Mouse (Mus musculus): Measurements from ENCODE around the gene Dnajb4. TPM values are rescaled to one million over a fixed set of nuclear protein-coding genes. Genes with fewer than 3 reads are reported as not detected.

The Dnajb4 gene
- total and polyA plus RNA-seq, 3 experiments, result 10.7 to 14.6 TPM; not detected in 1

DNA sequence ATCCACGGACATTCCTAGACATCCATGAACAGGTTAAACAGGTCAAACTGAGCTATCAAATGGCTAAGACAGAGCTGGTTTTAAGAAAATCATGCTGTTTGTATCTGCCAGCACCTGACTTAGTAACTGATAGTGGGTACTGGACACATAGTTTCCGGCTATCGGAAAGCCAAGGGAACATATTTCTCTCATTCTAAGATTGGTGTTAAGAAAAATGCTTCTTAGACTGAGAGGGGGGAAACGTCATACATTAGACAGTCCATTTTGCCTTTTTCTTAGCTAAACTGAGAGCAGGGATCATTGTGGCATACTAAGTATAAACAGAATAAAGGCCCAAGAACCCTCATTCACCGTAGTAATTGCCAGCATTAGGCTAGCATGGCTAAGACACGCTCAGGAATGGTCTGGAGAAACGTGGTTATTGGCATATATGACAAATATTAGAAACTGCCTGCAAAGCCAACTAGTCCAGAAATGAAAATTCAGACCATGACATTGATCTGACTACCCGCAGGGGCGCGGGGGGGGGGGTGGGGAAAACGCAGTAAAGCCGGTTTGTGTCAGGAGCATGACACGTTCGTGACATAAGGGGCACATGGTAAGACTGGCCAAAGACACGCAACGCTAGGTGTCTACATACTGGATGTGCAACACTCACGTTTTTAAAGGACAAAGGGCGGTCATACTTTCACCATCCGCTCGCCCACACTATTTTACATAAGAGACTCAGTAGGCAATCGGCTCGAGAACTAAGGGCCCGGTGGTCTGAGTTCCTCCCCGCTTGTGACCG, 730 bp downstream of the Dnajb4 start (continued):
- TF ChIP-seq MEF2A (IDR thresholded peaks at IDR 0.05; ENCODE audit: extremely low read depth, insufficient replicate concordance, low read depth, low read length, poor library complexity, severe bottlenecking) (no peak), MYB (IDR thresholded peaks at IDR 0.05; ENCODE audit: low read depth, low read length) (no peak), E2F4 (IDR thresholded peaks at IDR 0.05; ENCODE audit: borderline replicate concordance, low read depth, low read length) (no peak), HCFC1 (IDR thresholded peaks at IDR 0.05; ENCODE audit: low read depth, low read length) (no peak), JUND (IDR thresholded peaks at IDR 0.05; ENCODE audit: low read depth, low read length) (no peak), ZKSCAN1 (IDR thresholded peaks at IDR 0.05; ENCODE audit: low read depth, low read length) (no peak), TBP (IDR thresholded peaks at IDR 0.05; ENCODE audit: low read depth, low read length) (peak; percentile 34; the same call in 1 of the 2 replicates), RCOR1 (IDR thresholded peaks at IDR 0.05; ENCODE audit: low read depth, low read length) (0 out of 2 replicates have a peak, but pooled peaks have one; percentile 13), BHLHE40 (IDR thresholded peaks at IDR 0.05; ENCODE audit: borderline replicate concordance, low read depth, low read length) (peak; percentile 71; the same call in 1 of the 2 replicates), CTCF (IDR thresholded peaks at IDR 0.05 in 2 of 3, conservative IDR thresholded peaks at IDR 0.05 in 1 of 3; ENCODE audit: control insufficient read depth in 1 of 3, insufficient read depth in 1 of 3, low read depth in 2 of 3, low read length in 3 of 3, poor library complexity in 1 of 3, severe bottlenecking in 1 of 3) (no peak), MAFK (IDR thresholded peaks at IDR 0.05; ENCODE audit: borderline replicate concordance, low read depth, low read length) (no peak), ZC3H11A (IDR thresholded peaks at IDR 0.05; ENCODE audit: low read depth, low read length) (no peak)

DNA sequence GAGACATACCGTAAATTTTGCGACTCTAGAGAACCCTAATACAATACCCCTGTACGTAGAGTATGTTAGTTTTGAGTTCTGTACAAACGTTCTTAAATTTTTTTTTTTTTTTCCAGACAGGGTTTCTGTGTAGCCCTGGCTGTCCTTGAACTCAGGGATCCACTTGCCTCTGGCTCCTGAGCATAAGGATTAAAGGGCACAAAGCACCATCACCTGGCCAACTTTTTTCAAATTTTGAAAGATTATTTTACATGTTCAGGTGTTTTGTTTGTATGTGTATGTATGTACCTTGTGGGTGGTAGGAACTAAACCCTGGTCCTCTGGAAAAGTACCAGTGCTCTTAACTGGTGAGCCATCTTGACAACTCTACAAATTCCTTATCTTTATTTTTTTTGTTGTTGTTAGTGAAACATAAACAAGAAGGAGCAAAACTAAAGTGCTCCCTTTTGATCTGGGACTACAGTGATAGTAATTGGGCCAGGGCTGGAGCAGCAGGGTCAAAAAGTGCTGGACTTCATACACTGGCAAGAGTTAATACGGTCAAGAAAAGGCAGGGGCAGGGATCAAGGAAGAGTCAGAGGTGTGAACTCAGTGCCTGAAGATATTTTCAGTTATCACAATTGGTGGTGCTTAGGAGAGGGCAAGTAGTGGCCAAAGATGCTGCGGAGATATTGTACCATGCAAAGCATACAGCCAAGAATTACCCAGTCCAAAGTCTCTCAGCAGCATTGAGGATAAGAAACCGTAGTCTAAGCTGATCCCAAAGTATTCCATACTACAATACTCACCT, 1.8 kb downstream of the Dnajb4 start:
- no peak for TF ChIP-seq TBP (IDR thresholded peaks at IDR 0.05; ENCODE audit: low read depth, low read length)
- TF ChIP-seq E2F4 (IDR thresholded peaks at IDR 0.05; ENCODE audit: borderline replicate concordance, low read depth, low read length), result no peak
- no peak for TF ChIP-seq JUND (IDR thresholded peaks at IDR 0.05; ENCODE audit: low read depth, low read length)
- TF ChIP-seq TAL1 (IDR thresholded peaks at IDR 0.05; ENCODE audit: low read length), result no peak
- no peak for TF ChIP-seq ETS1 (IDR thresholded peaks at IDR 0.05; ENCODE audit: low read depth, low read length)
- no peak for TF ChIP-seq CTCF (IDR thresholded peaks at IDR 0.05 in 2 of 3, conservative IDR thresholded peaks at IDR 0.05 in 1 of 3; ENCODE audit: control insufficient read depth in 1 of 3, insufficient read depth in 1 of 3, low read depth in 2 of 3, low read length in 3 of 3, poor library complexity in 1 of 3, severe bottlenecking in 1 of 3)
- no peak for TF ChIP-seq EP300 (IDR thresholded peaks at IDR 0.05; ENCODE audit: low read depth in 1 of 2, low read length in 2 of 2)
- TF ChIP-seq ZC3H11A (IDR thresholded peaks at IDR 0.05; ENCODE audit: low read depth, low read length), result no peak
- TF ChIP-seq ZNF384 (IDR thresholded peaks at IDR 0.05; ENCODE audit: low read depth, low read length), result no peak; the same call in 1 of the 2 replicates
- no peak for TF ChIP-seq MAZ (IDR thresholded peaks at IDR 0.05; ENCODE audit: low read depth, low read length)
- TF ChIP-seq NELFE (IDR thresholded peaks at IDR 0.05; ENCODE audit: low read depth, low read length), result no peak
- no peak for TF ChIP-seq MYB (IDR thresholded peaks at IDR 0.05; ENCODE audit: low read depth, low read length)
- TF ChIP-seq RCOR1 (IDR thresholded peaks at IDR 0.05; ENCODE audit: low read depth, low read length), result no peak
- TF ChIP-seq HCFC1 (IDR thresholded peaks at IDR 0.05; ENCODE audit: low read depth, low read length), result no peak
- no peak for TF ChIP-seq BHLHE40 (IDR thresholded peaks at IDR 0.05; ENCODE audit: borderline replicate concordance, low read depth, low read length)
- no peak for TF ChIP-seq SIN3A (IDR thresholded peaks at IDR 0.05; ENCODE audit: low read length)
- no peak for DNase-seq (ENCODE audit: low read depth, low spot score)
- peaks cover 8 to 47% of the 10 kb centered on the region in 2 experiments for H3K36me3 ChIP-seq (ENCODE audit: control insufficient read depth in 1 of 2, insufficient read depth in 2 of 2, low read length in 2 of 2)
- no peak overlapping the region; the same call in 1 of the 2 replicates for H3K9ac ChIP-seq (ENCODE audit: control insufficient read depth, low read depth, low read length, poor library complexity, severe bottlenecking)
- H3K79me2 ChIP-seq (ENCODE audit: control insufficient read depth, insufficient read depth, low read length, poor library complexity), result peaks cover 48% of the 10 kb centered on the region
- no peak overlapping the region for H3K27ac ChIP-seq (ENCODE audit: control insufficient read depth, low read depth, low read length)
- H3K4me3 ChIP-seq (ENCODE audit: control insufficient read depth in 1 of 2, insufficient read depth in 1 of 2, low read depth in 2 of 2, low read length in 2 of 2), result peak overlapping the region in 1 of 2 experiments; percentile 65; a peak in 2 of 4 replicates
- no peaks in the 10 kb centered on the region for H3K9me3 ChIP-seq (replicated peaks; ENCODE audit: insufficient read depth, low read length)
- no peaks in the 10 kb centered on the region for H3K27me3 ChIP-seq (ENCODE audit: control insufficient read depth in 1 of 2, insufficient read depth in 2 of 2, low read length in 2 of 2)
- H3K4me1 ChIP-seq (ENCODE audit: control insufficient read depth in 1 of 2, insufficient read depth in 2 of 2, low read length in 2 of 2), result peaks cover 22% of the 10 kb centered on the region in 2 experiments
